Mouse (Mus musculus) brown adipose tissue, adult 24 weeks (tissue): ENCODE measurements around the gene Tbc1d22a. TPM values are rescaled to one million over a fixed set of nuclear protein-coding genes. Genes with fewer than 3 reads are reported as not detected.
A peak's percentile ranks its signal among the peaks of the same experiment; 100 is the strongest.

Experiments
- H3K27ac ChIP-seq: fragments of 200-500 bp; replicated peaks from 2 replicates; pipeline ENCODE4 v1.5.1; 2012; ENCODE audit warnings: low read depth, mild to moderate bottlenecking, low read length
- H3K4me1 ChIP-seq: fragments of 200-500 bp; 2 replicates; pipeline ENCODE4 v1.6.1; 2012; ENCODE audit warnings: low read length, mixed read lengths; ENCODE audit not compliant: control insufficient read depth, insufficient read depth, insufficient read length
- H3K4me3 ChIP-seq: fragments of 200-500 bp; 2 replicates; pipeline ENCODE4 v1.5.1; 2012; ENCODE audit warnings: low read depth, mild to moderate bottlenecking, low read length, moderate library complexity; ENCODE audit not compliant: insufficient read depth
- polyA plus RNA-seq: library from polyadenylated mRNA; stranded (reverse); fragments of >200 nt; gene quantifications from 2 replicates; pipeline ENCODE4 v1.2.4, GENCODE M21; 2012; ENCODE audit not compliant: missing spikeins, insufficient read depth, insufficient read length

The Tbc1d22a gene
- 12.5 and 15.2 TPM in 2 replicates for polyA plus RNA-seq

DNA sequence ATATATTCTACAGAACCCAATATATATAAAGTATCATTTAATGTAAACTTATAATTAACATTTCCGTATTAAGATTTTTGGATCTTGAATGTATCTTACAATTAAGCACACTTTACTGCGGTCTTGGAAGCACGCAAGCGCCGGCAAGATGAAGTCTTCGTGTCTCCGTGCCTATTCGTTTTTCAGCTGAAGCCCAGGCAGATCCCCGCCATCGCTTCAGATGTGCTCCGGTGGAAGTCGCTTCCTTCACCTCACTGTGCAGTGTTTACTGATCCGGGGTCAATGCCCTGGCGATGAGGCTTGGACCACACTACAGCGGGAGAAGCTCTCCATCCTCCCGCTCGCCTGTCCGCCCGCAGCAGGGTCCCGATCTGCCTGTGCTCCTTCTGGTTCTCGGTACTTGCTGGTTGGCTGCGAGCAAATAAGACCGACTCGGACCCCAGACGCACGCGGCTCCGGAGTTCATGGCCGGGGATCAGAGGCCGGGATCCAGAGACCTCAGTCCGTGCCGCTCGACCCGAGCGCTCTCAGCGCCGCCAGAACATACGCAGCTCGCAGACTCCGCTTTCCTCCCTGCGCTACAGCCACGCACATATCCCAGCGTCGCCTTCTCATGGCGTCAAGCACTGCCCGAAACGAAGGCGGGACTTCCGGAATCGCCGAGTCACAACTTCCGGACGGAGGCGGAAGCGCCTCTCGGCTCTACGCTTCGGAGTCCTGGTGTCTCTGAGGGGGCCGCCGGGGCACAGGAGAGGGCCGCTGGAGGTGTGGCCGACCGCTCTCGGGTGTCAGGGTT, at the start of gene Tbc1d22a:
TSS of gene Tbc1d22a (plus strand) at position 707 of the 796 bp plus-strand sequence.
- Histone ChIP-seq H3K27ac (peak within 1 kb of the TSS; percentile 91), H3K4me1 (peaks cover 20% of the 10 kb centered on the region; the same call in 1 of the 2 replicates), H3K4me3 (peak within 1 kb of the TSS; percentile 96)

DNA sequence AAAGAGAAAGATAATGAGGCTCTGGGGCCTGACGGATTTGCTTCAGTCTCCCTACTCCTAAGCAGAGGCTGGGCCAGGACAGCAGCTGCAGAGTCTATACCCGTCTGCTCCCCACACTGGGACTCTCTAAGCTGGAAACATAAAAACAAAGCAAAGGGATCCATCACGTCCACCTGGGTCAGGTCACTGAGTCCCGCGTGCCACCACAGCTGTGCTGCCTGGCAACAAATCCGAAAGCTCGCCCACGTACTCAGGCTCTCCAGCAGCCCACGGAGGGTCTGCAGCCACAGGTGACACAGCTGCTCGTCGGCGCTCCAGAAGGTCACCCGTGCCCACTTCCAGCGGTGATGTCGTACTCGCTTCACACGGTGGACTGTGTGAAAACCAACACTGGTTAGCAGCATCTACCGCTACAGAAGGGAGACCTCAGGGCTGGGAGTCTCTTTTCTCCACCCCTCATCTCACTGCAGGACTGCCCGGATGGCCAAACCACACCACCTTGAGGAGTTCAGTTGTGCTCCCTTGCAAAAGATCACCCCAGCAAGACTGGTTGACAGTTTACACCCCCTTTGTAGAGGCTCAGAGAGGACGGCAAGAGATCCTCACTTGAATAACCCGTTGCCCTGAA, 49.4 kb upstream of the Tbc1d22a start:
- H3K27ac ChIP-seq = no peak overlapping the region
- no peak overlapping the region for H3K4me3 ChIP-seq
- H3K4me1 ChIP-seq = peaks cover 15% of the 10 kb centered on the region

DNA sequence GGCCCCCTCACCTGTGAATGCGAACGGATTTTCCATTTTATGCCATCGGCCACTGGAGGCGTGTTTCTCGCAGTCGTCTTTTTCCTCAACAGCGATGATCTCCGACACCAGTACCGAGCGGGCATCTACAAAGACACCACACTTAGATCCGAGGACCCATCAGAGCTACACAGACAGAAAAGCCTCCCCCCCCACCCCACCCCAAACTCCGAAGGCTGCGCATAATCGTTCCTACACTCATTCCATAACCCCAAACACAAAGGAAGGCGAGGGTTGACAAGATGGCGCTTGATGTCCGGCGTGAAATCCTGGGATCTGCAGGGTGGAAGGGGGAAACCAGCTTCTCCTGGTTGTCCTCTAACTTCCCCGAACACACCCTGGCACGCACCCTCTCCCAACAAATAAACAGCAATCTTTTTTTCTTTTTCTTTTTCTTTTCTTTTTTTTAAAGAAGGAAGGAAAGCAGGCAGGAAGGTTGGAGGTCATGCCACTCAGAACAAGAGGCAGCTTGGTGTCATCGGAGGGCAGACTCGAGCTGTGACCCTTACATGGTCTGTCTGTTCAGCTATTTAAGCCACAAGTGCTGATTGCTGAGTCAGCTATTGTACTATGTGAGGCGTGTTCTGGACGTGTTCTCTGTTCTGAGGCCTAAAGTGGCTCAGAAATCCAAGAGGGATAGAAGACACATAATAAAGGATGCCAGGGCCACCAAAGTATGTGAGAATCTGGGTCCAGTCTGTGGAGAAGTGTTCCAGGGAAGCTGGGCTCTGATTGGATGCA, 48.3 kb upstream of the Tbc1d22a start:
- Histone ChIP-seq H3K27ac (no peak overlapping the region), H3K4me3 (no peak overlapping the region), H3K4me1 (peaks cover 20% of the 10 kb centered on the region)

DNA sequence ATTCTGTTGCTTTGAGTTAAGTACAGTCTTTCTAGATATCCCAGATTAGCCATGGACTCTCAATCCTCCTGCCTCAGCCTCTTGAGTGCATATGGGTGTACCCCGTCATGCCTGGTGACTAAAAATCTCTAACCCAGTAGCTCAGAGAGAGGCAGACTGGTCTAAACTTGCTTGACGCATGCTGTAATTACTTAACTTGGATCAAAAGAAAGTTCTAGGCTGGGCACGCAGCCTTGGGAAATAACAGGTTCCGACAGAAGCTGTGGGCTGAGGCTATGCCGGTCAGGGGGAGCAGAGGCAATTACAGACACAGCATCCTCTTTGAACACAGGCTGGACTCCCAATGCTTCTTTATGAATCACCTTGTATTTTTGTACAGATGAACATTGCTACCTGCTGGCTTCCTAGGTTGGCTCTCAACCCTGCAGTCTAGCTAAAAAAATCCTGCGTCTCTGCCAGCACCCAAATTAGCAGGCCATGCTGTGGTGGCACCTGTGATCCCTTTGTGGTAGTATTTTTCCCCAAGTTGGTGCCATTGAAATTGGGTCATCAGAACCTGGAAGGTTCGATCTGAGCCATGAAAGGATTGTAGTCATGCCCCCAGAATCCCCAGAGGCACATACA, 47.1 kb upstream of the Tbc1d22a start:
- peak overlapping the region; percentile 73; the same call in 1 of the 2 replicates for H3K27ac ChIP-seq
- H3K4me3 ChIP-seq = no peak overlapping the region
- H3K4me1 ChIP-seq = peaks cover 22% of the 10 kb centered on the region

DNA sequence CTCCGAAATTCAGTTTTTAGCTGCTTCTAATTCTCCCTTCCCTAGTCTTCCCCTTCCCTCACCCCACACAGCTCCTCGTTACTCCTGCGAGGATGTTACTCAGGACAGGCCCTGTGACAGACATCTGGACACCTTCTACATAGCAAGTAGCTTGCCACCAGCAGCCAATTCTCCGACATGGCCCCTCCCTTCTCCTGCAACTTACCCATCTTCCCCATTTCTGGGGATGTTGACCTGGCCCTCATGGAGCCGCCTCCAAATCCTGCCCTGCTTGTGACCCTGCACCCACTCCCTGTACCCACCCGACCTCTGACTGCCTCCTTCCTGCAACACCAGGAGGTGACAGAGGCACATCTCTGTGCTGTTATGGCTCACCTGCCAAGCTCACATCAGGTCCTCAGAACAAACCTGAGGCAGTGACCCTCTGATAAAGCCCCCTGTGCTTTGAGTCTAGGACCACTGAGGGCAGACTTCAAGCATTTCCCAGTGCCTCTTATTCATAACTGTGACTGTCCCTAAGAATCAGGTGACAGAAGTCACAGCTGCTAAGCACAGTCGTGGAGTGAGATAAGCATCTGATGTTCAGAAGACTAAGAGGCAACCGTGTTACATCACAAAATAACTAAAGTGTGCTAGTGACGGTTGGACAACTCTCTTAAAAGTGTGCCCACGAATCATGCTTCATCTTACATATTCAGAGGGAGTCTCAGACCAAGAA, 46.3 kb upstream of the Tbc1d22a start:
- Histone ChIP-seq H3K27ac (peak overlapping the region; percentile 73), H3K4me1 (peaks cover 23% of the 10 kb centered on the region), H3K4me3 (no peak overlapping the region)

DNA sequence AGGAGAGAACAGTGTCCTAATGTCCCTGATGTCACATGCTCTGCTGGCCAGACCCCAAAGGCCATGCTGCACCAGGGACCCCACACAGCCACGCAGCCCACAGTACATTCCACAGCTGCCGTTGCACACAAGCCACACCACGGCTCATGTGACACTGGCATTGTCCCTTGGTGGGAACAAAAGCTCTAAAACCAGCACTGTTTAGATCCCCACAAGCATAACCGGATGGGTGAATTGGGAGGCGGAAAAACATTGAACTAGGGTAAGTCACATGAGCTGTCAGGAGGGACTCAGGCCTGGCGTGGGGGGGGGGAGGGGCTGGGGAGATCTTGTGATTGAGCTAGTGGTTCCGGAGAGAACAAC, 45.8 kb upstream of the Tbc1d22a start:
- peak overlapping the region; percentile 86 for H3K27ac ChIP-seq
- H3K4me1 ChIP-seq = peaks cover 23% of the 10 kb centered on the region
- no peak overlapping the region for H3K4me3 ChIP-seq

DNA sequence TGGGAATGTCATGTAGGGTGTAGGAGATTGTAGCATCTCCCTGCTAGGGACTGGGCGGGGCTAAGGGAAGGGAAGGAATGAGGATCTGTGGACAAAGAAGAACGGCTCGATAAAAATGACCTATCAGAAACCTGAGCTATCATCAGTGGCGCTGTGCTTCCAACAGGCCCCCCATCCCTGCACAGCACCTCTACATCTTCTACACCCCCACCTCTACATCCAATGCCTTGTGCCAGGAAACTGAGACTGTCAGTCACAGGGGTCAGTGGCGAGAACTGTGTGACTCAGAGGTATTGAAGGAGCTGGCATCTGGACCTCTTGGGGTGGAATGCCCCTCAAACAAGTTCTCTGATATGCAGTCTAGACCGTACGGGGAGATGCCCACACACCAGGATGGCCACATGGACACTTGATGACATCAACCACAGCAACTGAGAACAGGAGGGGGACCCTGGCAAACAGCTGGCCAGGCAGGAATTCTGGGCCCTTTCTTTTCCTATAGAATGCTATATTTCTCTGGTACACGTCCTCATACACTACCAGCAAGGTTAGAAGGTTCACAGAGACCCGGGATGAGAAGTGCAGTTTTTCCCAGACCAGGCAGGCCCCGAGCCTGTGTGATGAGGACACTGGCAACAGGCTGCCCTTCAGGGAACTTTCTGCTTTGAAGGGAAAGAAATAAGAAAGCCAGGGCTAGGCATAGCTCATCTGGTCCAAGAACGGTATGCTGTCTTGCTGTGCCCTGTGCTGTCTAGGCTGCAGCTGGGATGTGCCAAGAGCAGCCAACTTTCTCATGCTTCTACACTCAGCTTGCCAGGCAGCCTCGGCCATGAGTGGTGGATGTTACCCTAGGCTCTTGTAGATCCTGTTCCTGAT, 45.1 kb upstream of the Tbc1d22a start:
- Histone ChIP-seq H3K27ac (peak overlapping the region; percentile 86), H3K4me3 (no peak overlapping the region), H3K4me1 (peaks cover 26% of the 10 kb centered on the region)

DNA sequence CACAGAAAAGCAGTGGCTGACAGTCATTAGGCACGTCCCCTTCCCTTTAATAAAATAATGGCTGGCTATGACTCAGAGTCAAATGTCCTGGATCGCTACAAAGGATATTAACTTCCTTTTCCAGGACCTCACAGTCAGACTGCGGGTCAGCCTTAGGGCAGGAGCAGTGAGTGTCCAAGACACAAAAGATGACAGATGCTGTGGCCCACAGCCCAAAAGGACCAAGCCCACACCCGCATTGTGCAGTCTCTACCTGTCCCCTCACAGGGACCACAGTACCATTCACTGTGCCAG, 44.5 kb upstream of the Tbc1d22a start:
- H3K27ac ChIP-seq = peak overlapping the region; percentile 86
- H3K4me1 ChIP-seq = peaks cover 27% of the 10 kb centered on the region
- H3K4me3 ChIP-seq = no peak overlapping the region

DNA sequence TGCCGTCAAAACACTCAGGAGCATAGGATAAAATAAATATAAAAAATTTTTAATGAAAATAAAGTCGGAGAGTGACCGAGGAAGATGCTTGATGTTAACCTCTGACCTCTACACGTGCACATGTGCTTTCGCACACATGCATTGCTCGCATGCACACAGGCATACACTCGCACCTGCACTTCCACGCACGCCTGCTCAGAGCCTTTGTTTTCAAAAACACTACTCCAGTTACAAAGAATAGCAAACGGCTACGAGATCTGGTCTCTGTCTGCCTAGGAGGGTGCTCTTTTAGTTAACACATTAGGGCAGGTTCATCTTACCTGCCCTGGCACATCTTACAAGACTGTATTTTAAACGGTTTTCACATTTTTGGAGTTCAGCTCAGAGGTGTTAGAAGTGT, 42.9 kb upstream of the Tbc1d22a start:
- Histone ChIP-seq H3K4me3 (no peak overlapping the region), H3K4me1 (peaks cover 27% of the 10 kb centered on the region), H3K27ac (no peak overlapping the region)

DNA sequence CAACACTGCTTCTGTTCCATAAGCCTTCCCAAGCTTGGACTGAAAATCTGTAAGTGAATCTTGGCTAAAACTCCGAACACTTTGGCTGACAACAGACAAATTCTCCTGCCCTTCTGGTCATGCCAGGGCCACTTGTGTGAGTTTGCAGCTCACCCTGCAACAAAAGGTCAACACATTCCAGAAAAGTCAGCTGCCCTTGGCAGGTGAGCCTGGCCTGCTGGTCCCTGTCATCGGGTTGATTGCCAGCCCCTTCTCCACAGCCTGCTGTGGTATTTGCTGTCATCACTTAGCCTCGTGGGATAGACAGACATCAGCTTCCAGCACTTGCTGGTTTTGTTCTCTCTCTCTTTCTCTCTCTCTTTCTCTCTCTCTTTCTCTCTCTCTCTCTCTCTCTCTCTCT, 42.1 kb upstream of the Tbc1d22a start:
- Histone ChIP-seq H3K27ac (no peak overlapping the region), H3K4me3 (no peak overlapping the region), H3K4me1 (peaks cover 31% of the 10 kb centered on the region)

DNA sequence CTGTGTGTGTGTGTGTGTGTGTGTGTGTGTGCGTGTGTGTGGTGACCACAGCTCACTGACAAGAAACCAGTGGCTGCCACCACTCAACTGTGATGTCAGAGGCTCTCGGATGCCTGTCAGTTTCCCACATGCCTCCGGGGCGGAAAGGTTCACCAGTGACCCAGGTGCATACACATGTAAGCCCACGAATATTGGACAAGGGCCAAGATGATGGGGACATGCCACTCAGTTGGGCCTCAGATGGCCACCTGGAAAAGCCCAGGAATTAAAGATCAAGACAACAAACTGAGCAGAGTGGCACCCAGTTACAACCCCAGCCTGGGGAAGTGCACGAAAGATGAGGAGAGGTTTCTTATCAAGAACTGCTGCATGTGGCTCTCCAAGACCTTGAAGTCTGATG, 41.7 kb upstream of the Tbc1d22a start:
- Histone ChIP-seq H3K27ac (no peak overlapping the region), H3K4me3 (no peak overlapping the region), H3K4me1 (peaks cover 32% of the 10 kb centered on the region)

DNA sequence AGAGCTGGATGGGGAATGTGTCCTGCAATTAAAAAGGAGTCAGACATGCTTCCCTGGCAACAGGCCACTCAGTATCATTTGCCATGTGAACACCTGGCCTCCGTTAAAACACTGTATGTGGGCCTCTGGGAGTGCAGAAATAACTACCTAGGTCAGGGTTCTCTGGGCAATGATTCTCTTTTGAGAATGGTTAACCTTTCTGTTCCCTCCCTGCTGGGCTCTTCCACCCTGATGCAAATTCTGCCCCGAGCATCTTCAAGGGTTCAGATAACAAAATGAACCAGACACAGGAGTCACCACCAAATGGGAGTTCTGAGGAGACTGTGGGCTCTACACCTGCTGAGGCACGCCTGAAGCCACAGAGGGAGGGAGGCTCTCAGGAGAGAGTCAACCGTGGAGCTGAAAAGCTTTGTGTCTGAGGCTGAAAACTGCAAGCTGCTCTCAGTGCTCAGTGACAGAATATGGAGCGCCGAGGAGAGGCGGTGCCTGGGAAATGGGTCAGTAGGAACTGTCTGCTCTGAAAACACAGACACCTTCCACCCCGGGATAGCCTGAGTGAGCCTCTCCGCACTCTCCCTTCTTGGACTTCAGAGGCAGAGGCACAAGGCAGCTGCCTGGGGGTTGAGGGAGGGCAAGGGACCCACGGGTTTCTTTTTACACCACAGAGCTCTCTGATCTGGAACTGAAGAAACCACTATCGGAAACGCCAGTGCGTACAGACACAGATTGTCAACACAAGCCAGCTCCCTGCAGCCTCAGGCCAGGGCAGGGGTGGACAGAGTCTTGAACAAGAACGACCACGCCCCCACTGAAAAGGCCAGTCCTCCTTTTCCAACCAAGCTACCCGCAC, 40.9 kb upstream of the Tbc1d22a start:
- no peak overlapping the region for H3K27ac ChIP-seq
- H3K4me3 ChIP-seq = no peak overlapping the region
- H3K4me1 ChIP-seq = peaks cover 27% of the 10 kb centered on the region
